ENCODE assay signal across 22 mouse cellular contexts in the genomic region with DNA sequence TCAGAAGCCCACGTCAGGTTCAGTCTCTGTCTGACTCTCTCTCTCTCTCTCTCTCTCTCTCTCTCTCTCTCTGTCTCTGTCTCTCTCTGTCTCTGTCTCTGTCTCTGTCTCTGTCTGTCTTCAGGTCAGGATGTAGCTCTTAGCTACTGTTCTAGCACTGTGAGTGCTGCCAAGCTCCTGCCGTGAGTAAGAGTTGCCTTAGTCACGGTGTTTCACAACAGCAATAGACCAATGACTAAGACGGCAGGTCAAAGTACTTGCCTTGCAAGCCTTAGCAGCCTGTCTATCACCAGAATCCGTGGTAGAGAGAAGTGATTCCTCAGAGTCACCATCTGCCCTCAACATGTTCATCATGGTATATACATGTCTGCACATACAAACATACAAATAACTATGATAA.
DNase-seq lines count a peak whose midpoint lies in the region; ATAC-seq and TF ChIP-seq lines count a peak whose summit lies in the region.
"Had no signal": no experiment of that assay in that cellular context is flagged by ENCODE, and none has a peak within 500 bp of the region (broad histone marks: within the 10 kb centered on the region; RNA-seq: fewer than 3 reads in every experiment).

No protein-coding gene starts in this region.

- H3K27ac ChIP-seq in intestine, postnatal 0 days (ENCODE audit: low read depth, low read length), result no peak overlapping the region
- H3K27ac ChIP-seq in forebrain, embryonic 13.5 days, result no peak overlapping the region
- H3K27ac ChIP-seq: embryonic facial prominence, embryonic 13.5 days; forebrain, embryonic 10.5 days; limb, embryonic 13.5 days had no signal

- no peak for TF ChIP-seq CTCF in intestine, postnatal 0 days (IDR thresholded peaks at IDR 0.05; ENCODE audit: low read depth)

- peak; percentile 81 for ATAC-seq in intestine, postnatal 0 days
- no peak for ATAC-seq in forebrain, embryonic 13.5 days
- ATAC-seq: activated CD4-positive, CD25-positive, alpha-beta regulatory T cell, adult 4 months; hindbrain, embryonic 16.5 days; midbrain, embryonic 16.5 days; Patski had no signal

- no peaks in the 10 kb centered on the region for H3K36me3 ChIP-seq in intestine, postnatal 0 days (ENCODE audit: control insufficient read depth, insufficient read depth)
- no peaks in the 10 kb centered on the region for H3K36me3 ChIP-seq in forebrain, embryonic 13.5 days (ENCODE audit: poor library complexity, severe bottlenecking)
- H3K36me3 ChIP-seq: embryonic facial prominence, embryonic 13.5 days; forebrain, embryonic 10.5 days; heart, embryonic 12.5 days; limb, embryonic 13.5 days had no signal

- no peak overlapping the region for H3K9ac ChIP-seq in intestine, postnatal 0 days (ENCODE audit: low read depth, low read length)
- H3K9ac ChIP-seq in forebrain, embryonic 13.5 days, result no peak overlapping the region
- H3K9ac ChIP-seq: embryonic facial prominence, embryonic 13.5 days; heart, embryonic 12.5 days; limb, embryonic 13.5 days had no signal

- peak; percentile 72 to 83 for DNase-seq in adrenal gland, adult (ENCODE audit: inconsistent age in 2 of 2, low spot score in 1 of 2)
- DNase-seq in adrenal gland, adult 18-20 months (ENCODE audit: low spot score in 2 of 2), result no peak
- peak; percentile 26 for DNase-seq in thymus, postnatal 0 days (ENCODE audit: low spot score)
- no peak for DNase-seq in thymus, postnatal 14 days
- no peak for DNase-seq in frontal cortex, postnatal 10 days (ENCODE audit: low spot score in 2 of 2)
- DNase-seq in gastrocnemius, postnatal 10 days, result no peak
- DNase-seq: cerebellum, adult 2 months; gastrocnemius, postnatal 14 days; heart, postnatal 4 days; kidney, adult 2 months; kidney, postnatal 36 days; thymus, postnatal 36 days had no signal

- H3K4me2 ChIP-seq in intestine, postnatal 0 days (replicated peaks; ENCODE audit: low read depth), result no peak overlapping the region
- H3K4me2 ChIP-seq in forebrain, embryonic 13.5 days, result no peak overlapping the region
- H3K4me2 ChIP-seq: embryonic facial prominence, embryonic 13.5 days; heart, embryonic 12.5 days; limb, embryonic 13.5 days had no signal

- no peaks in the 10 kb centered on the region for H3K4me1 ChIP-seq in intestine, postnatal 0 days (replicated peaks; ENCODE audit: control insufficient read depth, insufficient read depth, low read length)
- H3K4me1 ChIP-seq in forebrain, embryonic 13.5 days, result no peaks in the 10 kb centered on the region
- H3K4me1 ChIP-seq: embryonic facial prominence, embryonic 13.5 days; forebrain, embryonic 10.5 days had no signal

- no peaks in the 10 kb centered on the region for H3K27me3 ChIP-seq in intestine, postnatal 0 days (replicated peaks; ENCODE audit: control insufficient read depth, insufficient read depth, low read length)
- H3K27me3 ChIP-seq in forebrain, embryonic 13.5 days, result no peaks in the 10 kb centered on the region
- H3K27me3 ChIP-seq: embryonic facial prominence, embryonic 13.5 days; heart, embryonic 12.5 days; limb, embryonic 13.5 days; Patski had no signal

- 47% methylated on average over 5 of the region's 5 CpGs for WGBS in intestine, postnatal 0 days
- 83% methylated on average over 5 of the region's 5 CpGs for WGBS in forebrain, embryonic 13.5 days

- no peaks in the 10 kb centered on the region for H3K9me3 ChIP-seq in intestine, postnatal 0 days (ENCODE audit: control insufficient read depth)
- no peaks in the 10 kb centered on the region for H3K9me3 ChIP-seq in forebrain, embryonic 13.5 days (replicated peaks)
- H3K9me3 ChIP-seq: embryonic facial prominence, embryonic 13.5 days; forebrain, embryonic 10.5 days; heart, embryonic 12.5 days; limb, embryonic 13.5 days had no signal

- no peak overlapping the region for H3K4me3 ChIP-seq in intestine, postnatal 0 days (ENCODE audit: low read depth, low read length)
- no peak overlapping the region for H3K4me3 ChIP-seq in forebrain, embryonic 13.5 days
- H3K4me3 ChIP-seq: embryonic facial prominence, embryonic 13.5 days; forebrain, embryonic 10.5 days; heart, embryonic 12.5 days; limb, embryonic 13.5 days had no signal

Comparison
In these comparisons a context has a peak if more than half of its experiments do, and no peak if none do; other contexts are left out.
1. DNase-seq: peak in adrenal gland, adult (2 of 2) and thymus, postnatal 0 days (single experiment); none in adrenal gland, adult 18-20 months (0 of 2), thymus, postnatal 14 days (single experiment), frontal cortex, postnatal 10 days (0 of 2) and gastrocnemius, postnatal 10 days (single experiment).